Mouse (Mus musculus): ENCODE data around the gene Arhgef17.

DNA sequence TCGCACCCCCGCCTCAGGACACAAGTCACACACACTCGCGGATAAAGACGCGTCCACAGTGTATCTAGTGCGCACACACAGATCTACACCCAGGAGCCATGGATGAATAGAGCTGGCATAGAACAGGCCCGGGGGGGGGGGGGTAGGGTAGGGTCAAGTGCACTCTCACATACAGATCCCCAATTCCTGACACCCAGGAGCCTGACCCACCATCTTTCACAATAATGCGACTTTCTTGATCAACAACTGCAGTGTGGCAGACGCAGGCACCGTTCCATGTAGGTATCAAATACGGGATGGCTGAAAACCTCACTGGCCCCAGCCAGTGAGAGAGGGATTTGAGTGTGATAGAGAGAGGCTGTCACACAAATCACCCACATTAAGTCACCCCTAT lies 37.1 kb downstream of the Arhgef17 start:
- TF ChIP-seq CTCF (IDR thresholded peaks at IDR 0.05; ENCODE audit: insufficient read depth, low read length) (no peak), POLR2A (IDR thresholded peaks at IDR 0.05; ENCODE audit: borderline replicate concordance, extremely low read depth, low read depth, low read length) (no peak)
